Mouse (Mus musculus) gastrocnemius, postnatal 25 days (tissue): ENCODE results near the gene Nup107. TPM values are rescaled to one million over a fixed set of nuclear protein-coding genes. Genes with fewer than 3 reads are reported as not detected.

Experiments used
- DNase-seq: peaks from one replicate; pipeline ENCODE4 v3.0.0; 2022
- long read RNA-seq, 2 experiments: library from polyadenylated mRNA; stranded (forward); transcript quantifications; one replicate each; pipeline ENCODE4 v2.0.0; 2021
- total RNA-seq, 2 experiments: library from RNA; stranded (reverse); gene quantifications; 1 replicate in 1 of 2; 2 replicates in 1 of 2; pipeline ENCODE4 v1.2.3; 2021

Gene Nup107
- 1 to 10 TPM; 6.0 TPM for total RNA-seq
- long read RNA-seq, experiment 1, transcript Nup107-201 (28 exons, 3,114 nt): major isoform, 6 of 6 reads
- long read RNA-seq, experiment 1, partial matches to known transcripts: 0 of 6 reads
- long read RNA-seq, experiment 1, other reads (novel, unspliced or antisense): 0 of 6 reads
- long read RNA-seq, experiment 2, transcript Nup107-201 (28 exons, 3,114 nt): major isoform, 7 of 10 reads
- long read RNA-seq, experiment 2, partial matches to known transcripts: 0 of 10 reads
- long read RNA-seq, experiment 2, other reads (novel, unspliced or antisense): 2 of 10 reads

- peak; percentile 100 for DNase-seq
Observed at GRCm38 (mm10) chr10:117792141-117793091, at the start of gene Nup107. Gene Nup107, minus strand, starts transcription at chr10:117792705.

DNA sequence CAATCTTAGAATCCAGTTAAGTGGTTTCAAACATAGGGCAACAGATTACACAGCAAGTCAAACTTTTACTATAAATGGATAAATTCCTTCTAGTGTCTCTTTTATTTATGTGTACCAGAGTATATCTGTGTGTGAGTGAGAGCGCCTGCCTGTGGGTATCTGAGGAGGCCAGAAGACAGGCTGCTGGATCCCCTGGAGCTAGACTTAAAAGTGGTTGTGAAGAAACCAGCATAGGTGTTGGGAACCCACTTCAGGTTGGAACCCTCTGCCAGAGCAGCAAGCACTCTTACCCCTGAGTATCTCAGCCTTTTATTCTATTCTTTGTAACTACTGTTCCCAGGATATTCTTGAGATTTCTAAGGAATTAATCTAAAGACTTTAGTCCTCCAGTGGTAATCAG, 49.3 kb upstream of the Nup107 start:
- DNase-seq: no peak

DNA sequence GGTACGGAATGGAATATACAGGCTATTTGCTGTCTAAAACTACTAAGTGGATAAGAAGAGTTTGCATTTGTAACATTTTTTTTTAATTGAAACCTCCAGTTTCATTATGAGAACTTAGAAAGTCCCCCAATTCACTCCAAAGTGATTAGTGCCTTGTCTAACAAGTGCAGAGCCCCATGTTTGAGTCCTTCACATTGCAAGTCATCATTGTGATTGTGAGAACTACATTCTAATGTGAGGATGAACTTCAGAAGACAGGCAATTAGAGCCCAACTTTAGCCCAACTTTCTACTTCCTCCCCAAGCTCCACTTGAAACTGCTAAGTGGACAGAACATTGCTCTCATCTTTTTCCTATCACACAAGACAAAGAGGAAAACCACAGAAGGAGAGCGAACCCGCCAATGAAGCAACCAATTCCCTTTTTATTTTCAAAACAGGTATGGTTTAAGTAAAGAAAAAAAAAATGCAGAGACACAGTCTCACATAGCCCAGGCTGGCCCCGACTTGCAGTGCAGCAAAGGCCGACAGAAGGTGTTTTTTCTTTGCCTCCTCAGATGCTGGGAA, 48.0 kb upstream of the Nup107 start:
- DNase-seq: no peak

GRCm38 (mm10) chr10:117839737-117840136, 47.2 kb upstream of the Nup107 start:
- no peak for DNase-seq

DNA sequence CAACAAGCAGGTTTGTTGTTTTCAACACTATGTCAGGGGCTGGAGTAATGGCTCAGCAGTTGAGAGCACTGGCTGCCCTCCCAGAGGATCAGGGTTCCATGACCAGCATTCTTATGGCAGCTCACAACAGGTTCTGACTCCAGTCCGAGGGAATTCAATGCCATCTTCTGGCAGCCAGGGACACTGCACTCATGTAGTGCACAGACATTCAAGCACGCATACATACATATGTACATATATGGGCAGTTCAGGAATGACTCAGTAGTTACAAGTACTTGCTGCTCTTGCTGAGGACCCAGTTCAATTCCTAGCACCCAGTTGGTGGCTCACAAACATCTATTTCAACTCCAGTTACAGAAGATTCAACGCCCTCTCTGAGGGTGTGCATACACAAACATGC, 46.4 kb upstream of the Nup107 start:
- DNase-seq: no peak

DNA sequence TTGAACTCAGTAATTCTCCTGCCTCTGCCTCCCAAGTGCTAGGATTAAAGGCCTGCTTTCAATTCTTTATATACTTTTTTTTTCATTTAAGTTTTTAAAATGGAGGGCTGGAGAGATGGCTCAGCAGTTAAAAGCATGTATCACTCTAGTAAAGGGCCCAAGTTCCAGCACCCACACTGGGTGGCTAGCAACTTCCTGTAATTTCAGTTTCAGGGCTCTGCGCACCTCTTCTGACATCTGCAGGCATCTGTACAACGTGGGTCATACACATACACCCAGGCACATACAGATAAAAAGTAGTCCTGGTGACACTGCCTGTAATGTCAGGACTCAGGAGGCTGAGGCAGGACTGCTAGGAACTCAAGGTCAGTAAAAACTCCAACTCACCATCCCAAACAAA, 43.8 kb upstream of the Nup107 start:
- no peak for DNase-seq

GRCm38 (mm10) chr10:117835453-117835852, 42.9 kb upstream of the Nup107 start:
- DNase-seq: no peak

- DNase-seq: no peak
Observed at GRCm38 (mm10) chr10:117830797-117831196, 38.3 kb upstream of the Nup107 start.

- DNase-seq: no peak
Observed at GRCm38 (mm10) chr10:117829472-117830155, 37.1 kb upstream of the Nup107 start.

GRCm38 (mm10) chr10:117829022-117829421, 36.5 kb upstream of the Nup107 start:
- DNase-seq: no peak

DNA sequence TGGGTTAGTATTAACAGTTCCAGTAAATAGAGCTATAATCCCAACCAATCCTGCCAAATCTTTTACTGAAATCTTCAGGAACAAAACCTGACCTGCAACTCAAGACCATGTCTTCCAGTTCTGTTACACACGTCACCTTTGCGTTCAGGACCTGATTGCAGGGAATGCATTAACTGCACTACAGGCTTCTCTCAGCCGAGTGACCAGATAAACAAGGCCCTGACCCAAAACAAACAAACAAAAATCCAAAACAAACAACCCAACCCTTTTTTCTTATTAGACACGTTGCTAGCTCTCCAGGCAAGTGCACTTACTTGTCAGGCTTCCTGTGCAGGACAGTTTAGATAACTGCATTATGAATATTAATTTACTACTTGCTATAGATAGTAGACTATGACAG, 36.0 kb upstream of the Nup107 start:
- DNase-seq: no peak

DNA sequence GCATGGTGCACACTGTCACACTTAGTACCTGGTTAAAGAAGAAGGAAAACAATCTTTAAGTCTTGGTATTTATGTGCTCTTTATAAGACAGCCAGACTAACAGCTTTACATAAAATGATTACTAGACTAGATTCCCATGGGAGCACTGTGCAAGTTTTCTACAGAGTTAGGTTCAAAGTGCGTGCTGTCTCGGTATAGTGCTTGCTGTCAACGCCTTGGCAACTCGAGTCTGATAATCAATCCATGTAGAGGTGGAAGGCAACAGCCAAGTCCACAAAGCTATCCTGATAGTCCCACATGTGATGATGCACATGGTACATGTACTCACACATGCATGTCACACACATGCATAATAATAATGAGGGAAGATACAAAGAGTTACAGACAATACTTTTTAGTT, 32.1 kb upstream of the Nup107 start:
- DNase-seq: no peak

GRCm38 (mm10) chr10:117824139-117824538, 31.6 kb upstream of the Nup107 start:
- DNase-seq: no peak

- DNase-seq: no peak
Observed at GRCm38 (mm10) chr10:117823321-117823720, 30.8 kb upstream of the Nup107 start.

- DNase-seq: no peak
Observed at GRCm38 (mm10) chr10:117818600-117818999, 26.1 kb upstream of the Nup107 start.

GRCm38 (mm10) chr10:117816721-117817120, 24.2 kb upstream of the Nup107 start:
- no peak for DNase-seq

GRCm38 (mm10) chr10:117812501-117812900, 20.0 kb upstream of the Nup107 start:
- no peak for DNase-seq

DNA sequence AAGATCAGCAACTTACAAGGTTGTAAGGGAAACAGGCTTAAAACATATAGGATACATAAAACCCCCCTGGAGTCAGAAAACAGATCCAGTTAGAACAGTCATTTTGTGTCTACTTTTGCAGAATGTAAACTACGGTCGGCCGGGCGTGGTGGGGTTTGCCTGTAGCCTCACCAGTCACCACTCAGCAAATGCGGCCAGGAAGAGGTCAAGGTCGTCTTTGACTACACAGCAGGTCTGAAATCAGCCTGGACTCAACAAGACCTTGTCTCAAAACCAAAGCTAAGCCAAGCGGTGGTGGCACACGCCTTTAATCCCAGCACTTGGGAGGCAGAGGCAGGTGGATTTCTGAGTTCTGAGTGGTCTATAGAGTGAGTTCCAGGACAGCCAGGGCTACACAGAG, 19.1 kb upstream of the Nup107 start:
- no peak for DNase-seq

DNA sequence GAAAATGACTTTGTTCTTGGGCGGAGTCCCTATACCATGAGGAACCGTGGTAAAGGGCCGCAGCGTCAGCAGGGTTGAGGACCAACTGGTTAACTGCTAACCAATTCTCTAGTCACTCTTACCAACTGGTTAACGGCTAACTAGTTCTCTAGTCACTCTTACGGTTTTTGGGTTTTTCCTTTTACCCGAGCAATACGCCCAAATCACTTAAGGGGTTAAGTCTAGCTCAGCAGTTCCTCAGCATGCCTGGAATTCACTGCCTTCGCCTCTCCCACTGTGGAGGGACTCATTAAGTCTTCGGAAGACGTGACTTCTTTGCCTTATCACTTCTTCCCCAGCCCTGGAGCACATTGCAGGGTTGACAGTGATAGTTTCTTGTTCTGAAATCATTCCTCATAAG, 18.0 kb upstream of the Nup107 start:
- no peak for DNase-seq

GRCm38 (mm10) chr10:117808068-117808467, 15.6 kb upstream of the Nup107 start:
- no peak for DNase-seq

DNA sequence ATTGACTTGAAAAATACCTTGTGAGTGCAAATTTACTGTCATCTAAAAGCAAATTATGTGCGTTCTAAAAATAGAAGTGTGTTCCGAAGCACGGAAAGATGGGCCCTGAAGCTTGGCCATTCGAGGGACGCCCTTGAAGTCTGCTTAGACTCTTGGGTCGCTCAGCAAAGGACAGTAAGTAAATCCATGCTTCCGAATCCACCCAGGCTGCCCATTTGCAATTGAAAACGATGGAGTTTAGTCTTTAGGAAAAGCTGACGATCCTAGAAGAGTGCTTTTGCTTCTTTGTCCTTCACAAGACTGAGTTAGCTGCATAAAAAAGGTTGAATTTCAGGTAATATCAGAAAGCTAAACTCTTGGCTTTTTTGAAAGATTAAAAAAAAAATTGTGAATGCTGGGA, 13.4 kb upstream of the Nup107 start:
- DNase-seq: no peak
